Mouse (Mus musculus): ENCODE results near the gene Cyp8b1.

Cyp8b1 gene

DNA sequence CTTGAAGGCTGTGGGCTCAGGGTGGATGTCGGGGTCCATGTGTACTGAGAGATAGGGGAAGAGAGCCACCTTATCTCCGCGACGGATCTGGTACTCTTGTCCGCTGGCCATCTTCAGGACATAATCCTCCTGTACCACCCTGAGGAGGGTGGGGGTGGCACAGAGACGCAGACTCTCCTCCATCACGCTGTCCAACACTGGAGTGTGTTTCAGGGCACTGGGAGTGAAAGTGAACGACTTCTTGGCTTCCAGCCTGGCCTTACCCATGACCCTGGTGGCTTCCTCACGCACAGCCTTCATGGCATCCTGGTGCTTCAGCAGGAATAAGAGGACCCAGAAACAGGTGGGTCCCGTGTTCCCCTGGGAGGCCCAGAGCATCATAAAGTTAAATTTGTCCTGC is 1.0 kb downstream of the Cyp8b1 start:
- DNase-seq (ENCODE audit: low read depth, low spot score), result no peak

GRCm38 (mm10) chr9:121914226-121914757 is 1.8 kb downstream of the Cyp8b1 start:
- no peak for DNase-seq (ENCODE audit: low read depth, low spot score)

DNA sequence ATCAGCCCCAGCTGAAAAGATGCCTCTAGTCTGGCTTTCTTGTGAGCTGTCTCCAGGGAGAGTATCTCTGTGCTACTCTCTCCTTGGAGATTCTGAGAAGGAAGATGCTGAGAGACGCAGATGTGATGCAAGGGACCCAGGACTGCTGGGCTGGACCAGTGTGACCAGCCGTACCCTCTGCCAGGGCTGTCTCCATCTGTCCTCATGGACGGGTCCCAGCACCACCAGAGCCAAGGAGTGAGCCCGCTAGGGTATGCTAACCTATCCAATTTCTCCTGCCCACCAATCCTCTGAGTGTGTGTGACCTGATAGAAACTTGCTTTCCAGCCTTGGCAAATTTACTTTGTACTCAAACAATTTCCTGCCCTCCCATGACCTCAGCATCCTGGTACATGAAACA is 3.3 kb downstream of the Cyp8b1 start:
- no peak for DNase-seq (ENCODE audit: low read depth, low spot score)

DNA sequence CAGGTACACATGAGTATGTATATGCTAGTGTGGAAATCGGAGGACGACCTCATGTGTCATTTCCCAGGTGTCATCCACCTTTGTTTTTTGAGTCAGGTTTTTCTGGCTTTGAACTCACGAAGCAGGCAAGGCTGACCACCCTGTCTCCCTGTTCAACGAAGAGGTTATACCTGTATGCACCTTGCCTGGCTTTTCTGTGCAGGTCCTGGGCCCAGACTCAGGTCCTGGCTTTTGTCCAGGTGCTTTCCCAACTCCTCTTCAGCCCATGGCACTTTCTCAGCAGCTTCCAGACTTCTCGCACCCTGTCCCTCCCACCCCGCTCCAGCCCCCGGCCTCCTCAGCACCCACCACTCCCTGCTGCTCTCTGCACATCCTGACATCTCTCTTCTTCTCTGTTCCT is 4.9 kb downstream of the Cyp8b1 start:
- DNase-seq (ENCODE audit: low read depth, low spot score), result no peak

DNA sequence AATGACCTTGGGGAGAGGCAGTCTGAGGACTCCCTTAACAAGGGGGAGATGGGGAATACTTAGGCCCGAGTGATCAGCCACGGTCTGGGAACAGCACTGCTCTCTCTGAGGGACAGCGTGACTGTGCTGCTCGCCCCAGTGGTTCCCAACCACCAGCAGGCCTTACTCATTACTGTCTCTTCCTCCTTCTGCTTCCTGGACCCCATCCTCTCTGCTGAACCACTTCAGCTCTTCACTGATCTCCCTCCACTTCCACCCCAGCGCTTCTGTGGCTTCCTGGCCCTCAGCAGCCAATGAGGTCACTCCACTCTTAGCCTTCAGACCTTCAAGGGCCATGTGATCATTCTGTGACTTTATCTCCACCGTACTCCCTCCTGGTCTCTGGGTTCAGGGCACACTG is 6.5 kb downstream of the Cyp8b1 start:
- no peak for DNase-seq (ENCODE audit: low read depth, low spot score)

DNA sequence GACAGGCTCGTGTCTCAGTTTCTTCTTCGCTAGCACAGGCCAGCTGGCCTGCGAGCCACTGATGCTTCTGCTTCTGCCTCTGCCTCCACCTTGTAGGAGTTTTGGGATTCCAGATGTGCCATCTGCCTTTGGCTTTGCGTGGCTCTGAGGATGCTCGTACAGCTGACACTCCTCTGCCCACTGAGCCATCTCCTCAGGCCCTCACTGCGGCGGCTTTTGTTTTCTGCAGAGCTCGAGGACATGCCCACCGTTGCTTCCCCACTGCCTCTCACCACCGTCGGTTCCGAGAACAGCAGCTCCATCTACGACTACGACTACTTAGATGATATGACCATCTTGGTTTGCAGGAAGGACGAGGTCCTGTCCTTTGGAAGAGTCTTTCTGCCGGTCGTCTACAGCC is 7.8 kb downstream of the Cyp8b1 start:
- no peak for DNase-seq (ENCODE audit: low read depth, low spot score)

GRCm38 (mm10) chr9:121907356-121908070 is 8.6 kb downstream of the Cyp8b1 start:
- DNase-seq (ENCODE audit: low read depth, low spot score), result no peak

GRCm38 (mm10) chr9:121906456-121906855 is 9.6 kb downstream of the Cyp8b1 start:
- no peak for DNase-seq (ENCODE audit: low read depth, low spot score)

DNA sequence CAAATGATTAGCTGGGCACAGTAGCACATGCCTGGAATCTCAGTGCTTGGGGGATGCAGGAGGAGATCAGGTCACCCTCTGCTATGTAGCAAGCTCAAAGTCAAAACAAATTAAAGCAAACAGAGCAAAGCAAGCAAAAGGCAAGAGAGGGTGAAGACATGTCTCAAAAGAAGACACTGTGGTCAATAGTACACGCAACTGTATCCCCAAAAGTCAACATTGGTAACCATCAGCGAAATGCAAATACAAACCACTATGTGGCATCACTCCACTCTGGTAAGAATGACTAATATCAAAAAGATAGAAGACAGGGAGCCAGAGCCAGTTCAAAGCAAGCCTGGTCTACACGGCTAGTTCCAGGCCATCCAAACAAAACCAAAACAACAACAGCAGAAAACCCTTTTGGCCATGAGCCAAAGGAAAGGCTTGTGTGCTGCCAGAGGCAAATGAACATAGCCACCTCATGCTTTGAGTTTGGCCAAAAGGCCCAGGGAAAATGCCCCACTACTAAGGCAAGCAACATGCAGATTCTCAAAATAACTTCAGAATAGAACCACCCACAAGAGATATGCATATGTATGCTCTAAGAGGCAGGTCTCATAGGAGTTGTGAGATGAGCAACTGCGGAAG is 10.4 kb downstream of the Cyp8b1 start:
- no peak for DNase-seq (ENCODE audit: low read depth, low spot score)

- no peak for DNase-seq (ENCODE audit: low read depth, low spot score)
Measured at GRCm38 (mm10) chr9:121904946-121905345, 11.2 kb downstream of the Cyp8b1 start.

GRCm38 (mm10) chr9:121904319-121904718 is 11.8 kb downstream of the Cyp8b1 start:
- no peak for DNase-seq (ENCODE audit: low read depth, low spot score)

DNA sequence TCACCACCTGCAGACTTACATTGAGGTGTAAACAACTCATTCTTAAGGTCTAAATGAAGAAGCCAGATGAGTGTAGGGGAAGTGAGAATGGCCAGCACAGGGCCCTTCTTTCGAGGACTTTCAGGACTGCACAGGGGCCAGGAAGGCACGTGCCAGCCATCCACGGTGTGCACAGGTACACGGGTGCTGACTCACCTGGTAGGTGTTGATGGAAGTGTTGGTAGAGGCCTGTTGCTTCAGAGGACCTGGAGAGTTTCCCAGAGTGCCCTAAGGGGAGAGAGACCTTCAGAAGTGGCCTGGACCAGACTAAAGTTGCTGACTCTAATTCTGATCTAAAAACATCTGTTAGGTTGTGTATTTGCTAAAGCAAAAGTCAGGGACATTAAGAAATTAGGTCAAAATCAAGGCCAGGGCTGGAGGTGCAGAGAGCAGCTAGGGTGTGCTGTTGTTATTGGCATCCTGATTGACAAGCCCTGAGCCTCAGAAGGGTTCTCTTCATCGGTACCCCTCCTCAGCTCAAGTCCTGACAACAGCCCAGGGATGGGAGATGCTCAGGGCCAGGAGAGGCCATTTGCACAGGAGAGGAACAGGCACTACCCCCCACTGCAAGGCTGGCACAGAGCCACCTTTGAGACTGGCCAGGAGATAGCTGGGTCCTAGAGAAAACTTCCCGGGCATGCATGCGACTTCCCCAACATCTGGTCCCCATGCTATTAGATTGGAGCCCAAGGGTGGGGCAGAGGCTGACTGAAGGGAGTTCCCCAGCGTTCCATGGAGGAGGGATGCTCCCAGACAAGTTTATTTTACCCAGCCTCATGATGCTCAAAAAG is 12.4 kb downstream of the Cyp8b1 start:
- no peak for DNase-seq (ENCODE audit: low read depth, low spot score)

GRCm38 (mm10) chr9:121901710-121902700 is 14.1 kb downstream of the Cyp8b1 start:
- no peak for DNase-seq (ENCODE audit: low read depth, low spot score)

- DNase-seq (ENCODE audit: low read depth, low spot score), result no peak
Measured at GRCm38 (mm10) chr9:121900282-121900855, 15.7 kb downstream of the Cyp8b1 start.

GRCm38 (mm10) chr9:121899306-121899705 is 16.8 kb downstream of the Cyp8b1 start:
- no peak for DNase-seq (ENCODE audit: low read depth, low spot score)

DNA sequence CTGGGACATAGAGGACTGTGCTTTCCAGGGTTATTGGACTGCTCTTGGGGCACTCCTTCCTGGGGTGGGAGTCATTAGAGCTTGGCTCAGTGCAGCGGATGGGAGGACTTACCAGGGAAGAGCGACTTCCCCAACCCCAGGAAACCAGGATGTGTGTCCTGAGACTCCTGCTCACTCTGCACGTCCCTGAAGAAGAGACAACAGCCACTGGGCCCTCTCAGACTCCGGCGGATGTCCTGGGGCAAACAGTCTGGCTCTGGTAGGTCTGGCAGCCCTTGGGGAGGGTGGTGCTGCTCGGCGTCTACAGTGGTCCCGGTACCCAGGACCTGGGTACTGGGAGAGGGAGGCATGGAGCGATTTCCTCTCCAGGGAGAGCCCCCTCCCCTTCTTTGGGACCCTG is 17.9 kb downstream of the Cyp8b1 start, which contains the start of gene Ackr2:
Gene Ackr2 (plus strand): TSS at position 111 of the 400 bp plus-strand sequence.
- DNase-seq (ENCODE audit: low read depth, low spot score), result no peak

GRCm38 (mm10) chr9:121896820-121897219 is 19.3 kb downstream of the Cyp8b1 start:
- no peak for DNase-seq (ENCODE audit: low read depth, low spot score)

DNA sequence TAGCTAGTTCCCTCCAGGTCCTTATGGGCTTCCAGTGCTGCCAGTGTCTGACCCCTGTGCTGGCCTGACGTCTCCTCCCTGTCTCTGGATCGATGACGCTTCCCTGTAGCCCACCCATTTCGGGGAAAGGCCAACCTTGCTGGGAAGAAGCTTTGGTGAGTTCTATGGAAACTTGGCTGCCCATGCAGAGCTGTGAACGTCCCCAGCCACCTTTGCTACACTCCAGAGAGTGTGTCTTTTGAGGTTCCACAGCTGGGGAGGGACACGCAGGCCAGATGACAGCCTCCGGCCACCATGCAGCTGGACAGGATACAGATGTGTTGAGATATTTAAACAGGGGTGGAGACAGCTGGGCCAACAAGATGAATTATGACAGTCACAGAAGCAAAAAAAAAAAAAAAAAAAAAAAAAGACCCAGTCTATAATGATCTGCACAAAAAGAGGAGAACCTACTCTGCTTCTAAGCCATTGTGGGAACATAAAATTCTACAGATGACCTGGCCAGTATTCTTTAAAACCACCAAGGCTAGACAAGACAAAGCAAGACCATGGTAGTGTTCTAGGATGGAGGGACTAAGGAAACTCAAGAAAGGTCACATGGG is 20.6 kb downstream of the Cyp8b1 start:
- no peak for DNase-seq (ENCODE audit: low read depth, low spot score)

DNA sequence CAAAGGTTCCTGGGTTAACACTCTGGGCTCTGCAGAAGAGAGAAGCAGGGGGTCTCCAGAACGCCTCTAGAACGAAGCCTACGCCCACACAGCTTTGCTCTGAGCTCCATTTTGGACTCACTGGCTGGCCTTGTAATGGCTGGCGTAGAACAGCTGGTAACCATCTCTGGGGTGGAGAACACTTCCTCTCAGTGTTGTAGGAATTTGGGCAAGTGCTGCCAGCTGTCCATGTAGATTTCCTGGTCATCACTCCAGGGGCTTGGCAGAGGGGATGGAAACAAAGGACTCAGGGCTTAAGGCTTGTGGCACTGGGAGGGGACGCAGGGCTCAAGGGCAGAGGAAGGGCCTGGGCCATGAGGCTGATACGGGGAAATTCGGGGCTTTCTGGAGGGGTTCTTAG is 21.7 kb downstream of the Cyp8b1 start:
- DNase-seq (ENCODE audit: low read depth, low spot score), result no peak

DNA sequence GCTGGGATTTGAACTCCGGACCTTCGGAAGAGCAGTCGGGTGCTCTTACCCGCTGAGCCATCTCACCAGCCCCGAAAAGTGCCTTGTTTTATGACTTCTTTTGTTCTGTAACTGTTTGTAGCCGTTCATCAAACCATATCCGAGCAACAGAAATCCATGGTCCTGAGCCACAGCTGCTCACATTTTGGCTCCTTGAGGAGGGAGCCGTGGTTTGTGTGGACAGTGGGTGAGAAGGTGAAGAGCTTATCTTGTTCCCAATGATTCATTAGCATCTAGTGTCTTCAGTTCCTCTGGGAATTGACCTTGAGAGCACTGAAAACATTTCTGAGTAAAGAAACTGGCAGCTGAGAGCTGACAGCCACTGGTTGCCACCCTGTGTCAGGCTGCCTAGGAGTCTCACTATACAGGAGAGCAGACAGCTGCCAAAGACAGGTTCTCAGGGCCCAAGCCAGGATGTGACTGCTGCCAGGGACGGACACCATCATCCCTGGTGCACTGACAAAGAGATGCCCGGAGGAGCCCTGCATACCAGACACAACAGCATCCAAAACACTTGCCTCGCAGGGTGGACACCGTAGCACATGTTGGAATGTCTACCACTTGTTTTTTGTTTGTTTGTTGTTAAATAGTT is 23.9 kb downstream of the Cyp8b1 start:
- no peak for DNase-seq (ENCODE audit: low read depth, low spot score)
